Mouse (Mus musculus) inflammation-experienced regulatory T-cells (primary cell): Measurements from ENCODE around the gene Tle3. TPM values are rescaled to one million over a fixed set of nuclear protein-coding genes. Genes with fewer than 3 reads are reported as not detected.

Source experiments
- polyA plus RNA-seq, 2 experiments: library from polyadenylated mRNA; unstranded; fragments of 100-300 nt; shearing (Covaris generic); gene quantifications; one replicate each; pipeline ENCODE4 v1.2.1; 2017

Tle3 gene
- polyA plus RNA-seq, result 10 to 100 TPM; 43.1 to 58.8 TPM

DNA sequence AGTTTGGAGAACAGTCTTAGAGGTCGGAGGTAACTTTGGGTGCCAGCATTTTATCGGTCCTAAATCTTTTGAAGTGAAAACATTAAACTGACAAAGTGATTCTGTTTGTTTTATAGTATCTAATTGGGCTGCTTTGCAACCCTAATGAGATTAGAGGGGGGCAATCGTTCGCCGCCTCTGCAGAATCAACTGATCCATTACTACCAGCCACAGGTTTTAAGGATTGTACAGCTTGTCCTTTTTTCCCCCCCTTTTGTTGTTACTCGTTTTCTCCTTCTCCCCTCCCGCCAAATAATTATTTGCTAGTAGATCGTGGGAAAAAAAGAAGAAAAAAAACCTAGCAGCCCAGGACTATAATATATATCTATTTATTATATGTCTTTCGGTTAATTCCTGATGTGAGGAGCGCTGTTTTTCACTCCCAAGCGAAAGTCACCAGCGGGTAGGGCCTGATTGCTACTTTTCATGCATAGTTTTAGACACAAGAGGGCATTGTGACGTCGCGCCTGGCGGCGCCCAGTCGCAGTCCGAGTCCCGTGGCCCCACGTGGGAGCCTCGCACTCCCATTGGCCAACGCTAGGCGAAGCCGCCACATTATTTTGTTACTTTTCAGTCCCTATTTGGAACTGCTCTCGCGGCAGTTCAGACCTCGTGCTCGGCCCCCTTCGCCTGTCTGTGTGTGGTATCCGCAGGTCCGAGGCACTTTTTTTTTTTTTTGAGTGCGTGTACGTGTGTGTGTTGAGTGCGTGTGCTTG lies at the start of gene Tle3:
TSS of gene Tle3 (plus strand) at position 612 of the 755 bp plus-strand sequence.

